In genomic region chr4:136463436-136463835, GRCm38 (mm10) we compare ENCODE assay signal across 9 mouse cellular contexts. TPM values are rescaled to one million over a fixed set of nuclear protein-coding genes. Genes with fewer than 3 reads are reported as not detected.
A peak's percentile ranks its signal among the peaks of the same experiment; 100 is the strongest.
DNase-seq lines count a peak whose midpoint lies in the region; ATAC-seq lines count a peak whose summit lies in the region.
"Had no signal": no experiment of that assay in that cellular context is flagged by ENCODE, and none has a peak within 500 bp of the region (broad histone marks: within the 10 kb centered on the region; RNA-seq: fewer than 3 reads in every experiment).

No protein-coding gene starts in this region.

- H3K9ac ChIP-seq in neural tube, embryonic 11.5 days (ENCODE audit: low read length): no peak overlapping the region; the same call in 1 of the 2 replicates
- H3K9ac ChIP-seq in liver, embryonic 11.5 days (ENCODE audit: low read depth, low read length): no peak overlapping the region

- WGBS in neural tube, embryonic 11.5 days: 14% methylated on average over 9 of the region's 9 CpGs
- WGBS in liver, embryonic 11.5 days: 35% methylated on average over 9 of the region's 9 CpGs

- 0 out of 2 replicates have a peak overlapping the region, but pooled peaks have one; percentile 55 for H3K4me3 ChIP-seq in neural tube, embryonic 11.5 days (ENCODE audit: low read depth, low read length)
- peak overlapping the region; percentile 70; the same call in 1 of the 2 replicates for H3K4me3 ChIP-seq in liver, embryonic 11.5 days (ENCODE audit: low read depth, low read length)

- H3K36me3 ChIP-seq in neural tube, embryonic 11.5 days (ENCODE audit: control insufficient read depth, insufficient read depth, low read length): no peaks in the 10 kb centered on the region
- H3K36me3 ChIP-seq in liver, embryonic 11.5 days (ENCODE audit: control insufficient read depth, insufficient read depth, low read length): no peaks in the 10 kb centered on the region

- H3K9me3 ChIP-seq in neural tube, embryonic 11.5 days (ENCODE audit: control insufficient read depth, low read length): no peaks in the 10 kb centered on the region
- no peaks in the 10 kb centered on the region for H3K9me3 ChIP-seq in liver, embryonic 11.5 days (ENCODE audit: control insufficient read depth, low read length)

- ATAC-seq in neural tube, embryonic 11.5 days (ENCODE audit: insufficient read depth, low FRiP score, low TSS enrichment): no peak
- ATAC-seq in liver, embryonic 11.5 days (replicated peaks; ENCODE audit: low FRiP score): no peak

- peak; percentile 19 for DNase-seq in embryo, embryonic 10 days (ENCODE audit: low spot score)
- no peak for DNase-seq in embryo, embryonic 9.5 days (ENCODE audit: extremely low spot score)
- DNase-seq in neural tube, embryonic 11.5 days (ENCODE audit: low spot score): no peak
- no peak for DNase-seq in neural tube, embryonic 10.5 days (ENCODE audit: extremely low spot score, low spot score)
- DNase-seq in liver, embryonic 11.5 days (ENCODE audit: low spot score): no peak
- no peak for DNase-seq in frontal cortex, postnatal 14 days (ENCODE audit: low spot score in 2 of 2)
- DNase-seq in layer of hippocampus, postnatal 10 days (ENCODE audit: low spot score in 2 of 2): no peak
- no peak for DNase-seq in urinary bladder, postnatal 14 days (ENCODE audit: low spot score)
- DNase-seq: right cerebral cortex, postnatal 4 days had no signal

- H3K4me1 ChIP-seq in neural tube, embryonic 11.5 days (ENCODE audit: control insufficient read depth, insufficient read depth, low read length): 0 out of 2 replicates have a peak, but pooled peaks cover 6% of the 10 kb centered on the region
- H3K4me1 ChIP-seq in liver, embryonic 11.5 days (replicated peaks; ENCODE audit: control insufficient read depth, insufficient read depth, low read length): peaks cover 14% of the 10 kb centered on the region

- H3K27me3 ChIP-seq in neural tube, embryonic 11.5 days (ENCODE audit: control insufficient read depth, insufficient read depth, low read length): peaks cover 22% of the 10 kb centered on the region
- peaks cover 22% of the 10 kb centered on the region for H3K27me3 ChIP-seq in liver, embryonic 11.5 days (replicated peaks; ENCODE audit: control insufficient read depth, insufficient read depth, low read length)

- H3K27ac ChIP-seq in neural tube, embryonic 11.5 days (ENCODE audit: low read depth, low read length): no peak overlapping the region
- H3K27ac ChIP-seq in liver, embryonic 11.5 days (ENCODE audit: low read depth, low read length): no peak overlapping the region

- peak overlapping the region; percentile 93 for H3K4me2 ChIP-seq in neural tube, embryonic 11.5 days (ENCODE audit: low read depth)
- H3K4me2 ChIP-seq in liver, embryonic 11.5 days: peak overlapping the region; percentile 89

RNA-seq across cellular contexts. Expression of gene 6030445D17Rik, which starts 1.4 kb away (rescaled TPM):
- 0.13 TPM in 1 of 2 replicates, not detected in the other for polyA plus RNA-seq in neural tube, embryonic 11.5 days (2014; fragmentation: Nextera tagmentation; extraction: Ambion mirVana)
- polyA plus RNA-seq in liver, embryonic 11.5 days (2014; fragmentation: Nextera tagmentation; extraction: Ambion mirVana): not detected in 2 replicates
- total RNA-seq in layer of hippocampus, postnatal 10 days (2021): under 1 TPM; 0.62 TPM

RNA-seq across cellular contexts. Expression of gene Luzp1, which starts 6.1 kb away (rescaled TPM):
- polyA plus RNA-seq in neural tube, embryonic 11.5 days (2014; fragmentation: Nextera tagmentation; extraction: Ambion mirVana): 79.9 and 95.7 TPM in 2 replicates
- 44.7 TPM in 2 replicates for polyA plus RNA-seq in liver, embryonic 11.5 days (2014; fragmentation: Nextera tagmentation; extraction: Ambion mirVana)
- 10 to 100 TPM; 47.3 to 50.2 TPM for total RNA-seq in layer of hippocampus, postnatal 10 days (2021)

RNA-seq across cellular contexts. Expression of gene Htr1d, which starts 40.1 kb away (rescaled TPM):
- polyA plus RNA-seq in neural tube, embryonic 11.5 days (2014; fragmentation: Nextera tagmentation; extraction: Ambion mirVana): 0.17 and 0.24 TPM in 2 replicates
- polyA plus RNA-seq in liver, embryonic 11.5 days (2014; fragmentation: Nextera tagmentation; extraction: Ambion mirVana): 0.06 TPM in 1 of 2 replicates, not detected in the other
- 1 to 10 TPM in 1 of 2 experiments, under 1 TPM in 1; 0.98 to 1.3 TPM for total RNA-seq in layer of hippocampus, postnatal 10 days (2021)
